Mouse (Mus musculus): ENCODE measurements at regions not wholly inside any gene's neighbourhood (a gene's known extent, or its start where the extent isn't known, plus 50 kb on each side); places are given as distances from the start of the nearest gene placed in this dataset.

GRCm38 (mm10) chr6:49987541-49988210 is 122.4 kb upstream of the Mpp6 start:
- intact Hi-C loops (cut with DNase I), result no loop called here
- DNase-seq (ENCODE audit: low spot score in 2 of 2), result no peak

- peak in 1 of 2 experiments; percentile 69 for DNase-seq (ENCODE audit: low spot score in 2 of 2)
- intact Hi-C loops (cut with DNase I), result no loop called here
Measured at GRCm38 (mm10) chr6:49989585-49990521, 120.2 kb upstream of the Mpp6 start.

GRCm38 (mm10) chr6:49990522-49990858 is 119.6 kb upstream of the Mpp6 start:
- no peak for DNase-seq (ENCODE audit: low spot score in 2 of 2)
- intact Hi-C loops (cut with DNase I), result no loop called here

- no peak for DNase-seq (ENCODE audit: low spot score in 2 of 2)
- intact Hi-C loops (cut with DNase I), result no loop called here
Measured at GRCm38 (mm10) chr6:49999365-49999764, 110.7 kb upstream of the Mpp6 start.

- intact Hi-C loops (cut with DNase I), result no loop called here
- no peak for DNase-seq (ENCODE audit: low spot score in 2 of 2)
Measured at GRCm38 (mm10) chr6:50008074-50008473, 102.0 kb upstream of the Mpp6 start.

- DNase-seq (ENCODE audit: low spot score in 2 of 2), result no peak
- intact Hi-C loops (cut with DNase I), result no loop called here
Measured at GRCm38 (mm10) chr6:50008869-50009268, 101.2 kb upstream of the Mpp6 start.

- DNase-seq (ENCODE audit: low spot score in 2 of 2), result no peak
- intact Hi-C loops (cut with DNase I), result no loop called here
Measured at GRCm38 (mm10) chr6:50009339-50009738, 100.7 kb upstream of the Mpp6 start.

GRCm38 (mm10) chr6:50009856-50010255 is 100.2 kb upstream of the Mpp6 start:
- intact Hi-C loops (cut with DNase I), result no loop called here
- no peak for DNase-seq (ENCODE audit: low spot score in 2 of 2)

- no peak for DNase-seq (ENCODE audit: low spot score in 2 of 2)
- intact Hi-C loops (cut with DNase I), result no loop called here
Measured at GRCm38 (mm10) chr6:50011071-50011470, 99.0 kb upstream of the Mpp6 start.

GRCm38 (mm10) chr6:50011746-50012453 is 98.1 kb upstream of the Mpp6 start:
- no peak for DNase-seq (ENCODE audit: low spot score in 2 of 2)
- intact Hi-C loops (cut with DNase I), result no loop called here

- intact Hi-C loops (cut with DNase I), result no loop called here
- no peak for DNase-seq (ENCODE audit: low spot score in 2 of 2)
Measured at GRCm38 (mm10) chr6:50013067-50013466, 97.0 kb upstream of the Mpp6 start.

GRCm38 (mm10) chr6:50013842-50014241 is 96.2 kb upstream of the Mpp6 start:
- intact Hi-C loops (cut with DNase I), result no loop called here

GRCm38 (mm10) chr6:50027981-50028380 is 82.1 kb upstream of the Mpp6 start:
- intact Hi-C loops (cut with DNase I), result no loop called here
- DNase-seq (ENCODE audit: low spot score in 2 of 2), result no peak

More at GRCm38 (mm10) chr6:50013842-50014241, 96.2 kb upstream of the Mpp6 start:
- DNase-seq (ENCODE audit: low spot score in 2 of 2), result no peak

- intact Hi-C loops (cut with DNase I), result no loop called here
- no peak for DNase-seq (ENCODE audit: low spot score in 2 of 2)
Measured at GRCm38 (mm10) chr6:50029895-50030515, 80.0 kb upstream of the Mpp6 start.

- intact Hi-C loops (cut with DNase I), result no loop called here
- no peak for DNase-seq (ENCODE audit: low spot score in 2 of 2)
Measured at GRCm38 (mm10) chr6:50031356-50031755, 78.7 kb upstream of the Mpp6 start.

GRCm38 (mm10) chr6:50032894-50033595 is 77.0 kb upstream of the Mpp6 start:
- no peak for DNase-seq (ENCODE audit: low spot score in 2 of 2)
- intact Hi-C loops (cut with DNase I), result no loop called here

- intact Hi-C loops (cut with DNase I), result no loop called here
- DNase-seq (ENCODE audit: low spot score in 2 of 2), result no peak
Measured at GRCm38 (mm10) chr6:50037614-50038013, 72.4 kb upstream of the Mpp6 start.

- intact Hi-C loops (cut with DNase I), result no loop called here
- DNase-seq (ENCODE audit: low spot score in 2 of 2), result no peak
Measured at GRCm38 (mm10) chr6:50038369-50038768, 71.7 kb upstream of the Mpp6 start.

- intact Hi-C loops (cut with DNase I), result no loop called here
- DNase-seq (ENCODE audit: low spot score in 2 of 2), result no peak
Measured at GRCm38 (mm10) chr6:50041044-50041443, 69.0 kb upstream of the Mpp6 start.
